Comparison of ENCODE assay signal across 9 mouse cellular contexts in genomic region chrX:103164948-103165605, GRCm38 (mm10). TPM values are rescaled to one million over a fixed set of nuclear protein-coding genes. Genes with fewer than 3 reads are reported as not detected.
DNase-seq lines count a peak whose midpoint lies in the region; ATAC-seq and TF ChIP-seq lines count a peak whose summit lies in the region.
"Not testable (repeated sequence)": the region's sequence is repeated elsewhere in the genome, so short reads cannot be mapped to it uniquely, and the experiment has no call there.
"Had no signal": no experiment of that assay in that cellular context is flagged by ENCODE, and none has a peak within 500 bp of the region (broad histone marks: within the 10 kb centered on the region; RNA-seq: fewer than 3 reads in every experiment).

No protein-coding gene starts in this region.

- not testable (repeated sequence) for H3K4me1 ChIP-seq in bone marrow macrophage, adult 2 months (ENCODE audit: control insufficient read depth, insufficient read depth, low read length); heart, embryonic 11.5 days (ENCODE audit: control insufficient read depth, insufficient read depth, low read length); hindbrain, embryonic 15.5 days (replicated peaks); limb, embryonic 10.5 days; lung, embryonic 14.5 days (ENCODE audit: insufficient read depth); midbrain, embryonic 16.5 days (ENCODE audit: control insufficient read depth, insufficient read depth, low read length); stomach, embryonic 16.5 days (ENCODE audit: control insufficient read depth, insufficient read depth, low read length)

- not testable (repeated sequence) for H3K27me3 ChIP-seq in heart, embryonic 11.5 days (ENCODE audit: control insufficient read depth, insufficient read depth, low read length); hindbrain, embryonic 15.5 days; lung, embryonic 14.5 days (ENCODE audit: insufficient read depth, low read length); midbrain, embryonic 16.5 days (ENCODE audit: control insufficient read depth, insufficient read depth, low read depth, low read length); stomach, embryonic 16.5 days (ENCODE audit: control insufficient read depth, insufficient read depth, low read length)
- peaks cover 42% of the 10 kb centered on the region for H3K27me3 ChIP-seq in limb, embryonic 10.5 days (ENCODE audit: low read depth, poor library complexity, severe bottlenecking)

- H3K9ac ChIP-seq in heart, embryonic 11.5 days (ENCODE audit: low read depth, low read length); hindbrain, embryonic 15.5 days; lung, embryonic 14.5 days; midbrain, embryonic 16.5 days (ENCODE audit: low read depth, low read length); stomach, embryonic 16.5 days (ENCODE audit: low read length): not testable (repeated sequence)

- ATAC-seq in erythroid progenitor cell, adult 5-6 weeks (replicated peaks; ENCODE audit: low FRiP score, poor library complexity, severe bottlenecking) = peak; percentile 90
- peak; percentile 68; the same call in 1 of the 2 replicates for ATAC-seq in heart, embryonic 11.5 days (replicated peaks; ENCODE audit: insufficient number of reproducible peaks, low FRiP score, low TSS enrichment)
- peak; percentile 92 for ATAC-seq in hindbrain, embryonic 15.5 days (ENCODE audit: low FRiP score, low read depth)
- ATAC-seq in lung, embryonic 14.5 days (ENCODE audit: insufficient read depth) = peak; percentile 96
- ATAC-seq in midbrain, embryonic 16.5 days = peak; percentile 95
- ATAC-seq in stomach, embryonic 16.5 days (ENCODE audit: insufficient read depth, low FRiP score) = peak; percentile 76

- WGBS in heart, embryonic 11.5 days (ENCODE audit: insufficient replicate concordance) = 14% methylated on average over 43 of the region's 83 CpGs
- WGBS in hindbrain, embryonic 15.5 days = 26% methylated on average over 19 of the region's 83 CpGs
- WGBS in limb, embryonic 10.5 days = 22% methylated on average over 45 of the region's 83 CpGs
- WGBS in lung, embryonic 14.5 days = 17% methylated on average over 23 of the region's 83 CpGs
- 17% methylated on average over 29 of the region's 83 CpGs for WGBS in midbrain, embryonic 16.5 days
- 20% methylated on average over 25 of the region's 83 CpGs for WGBS in stomach, embryonic 16.5 days

- H3K36me3 ChIP-seq in heart, embryonic 11.5 days (ENCODE audit: control insufficient read depth, insufficient read depth, low read length); hindbrain, embryonic 15.5 days; limb, embryonic 10.5 days; lung, embryonic 14.5 days (ENCODE audit: insufficient read depth); midbrain, embryonic 16.5 days (ENCODE audit: control insufficient read depth, insufficient read depth, low read length); stomach, embryonic 16.5 days (ENCODE audit: control insufficient read depth, insufficient read depth, low read length): not testable (repeated sequence)

- H3K4me3 ChIP-seq in bone marrow macrophage, adult 2 months (ENCODE audit: insufficient read depth, low read length) = peak overlapping the region; percentile 28
- H3K4me3 ChIP-seq in heart, embryonic 11.5 days (ENCODE audit: low read depth, low read length) = peak overlapping the region; percentile 28
- peak overlapping the region; percentile 33 for H3K4me3 ChIP-seq in hindbrain, embryonic 15.5 days
- peak overlapping the region; percentile 41 for H3K4me3 ChIP-seq in limb, embryonic 10.5 days
- H3K4me3 ChIP-seq in lung, embryonic 14.5 days (ENCODE audit: low read depth, low read length) = peak overlapping the region; percentile 28
- H3K4me3 ChIP-seq in midbrain, embryonic 16.5 days (ENCODE audit: low read depth, low read length) = peak overlapping the region; percentile 27
- H3K4me3 ChIP-seq in stomach, embryonic 16.5 days (replicated peaks; ENCODE audit: low read length) = peak overlapping the region; percentile 36

- H3K9me3 ChIP-seq in heart, embryonic 11.5 days (replicated peaks; ENCODE audit: control insufficient read depth, low read length); hindbrain, embryonic 15.5 days; limb, embryonic 10.5 days (replicated peaks); lung, embryonic 14.5 days (ENCODE audit: low read depth, low read length); midbrain, embryonic 16.5 days (replicated peaks; ENCODE audit: control insufficient read depth, low read length, poor library complexity, severe bottlenecking); stomach, embryonic 16.5 days (replicated peaks; ENCODE audit: control insufficient read depth, low read length): not testable (repeated sequence)

- peak overlapping the region; percentile 50 for H3K4me2 ChIP-seq in heart, embryonic 11.5 days
- H3K4me2 ChIP-seq in hindbrain, embryonic 15.5 days = peak overlapping the region; percentile 46
- H3K4me2 ChIP-seq in lung, embryonic 14.5 days = peak overlapping the region; percentile 42
- peak overlapping the region; percentile 45 for H3K4me2 ChIP-seq in midbrain, embryonic 16.5 days (ENCODE audit: low read length)
- peak overlapping the region; percentile 43 for H3K4me2 ChIP-seq in stomach, embryonic 16.5 days (ENCODE audit: low read depth, low read length)

- not testable (repeated sequence) for TF ChIP-seq CTCF in bone marrow macrophage, adult 2 months (IDR thresholded peaks at IDR 0.05; ENCODE audit: low read depth, low read length); lung, embryonic 14.5 days (IDR thresholded peaks at IDR 0.05; ENCODE audit: low read depth)

- H3K27ac ChIP-seq in bone marrow macrophage, adult 2 months (ENCODE audit: insufficient read depth, low read depth, low read length); heart, embryonic 11.5 days (ENCODE audit: low read depth, low read length); hindbrain, embryonic 15.5 days (replicated peaks); limb, embryonic 10.5 days; lung, embryonic 14.5 days (ENCODE audit: low read depth); midbrain, embryonic 16.5 days (ENCODE audit: low read length); stomach, embryonic 16.5 days (ENCODE audit: low read length): not testable (repeated sequence)

- TF ChIP-seq POLR2A in bone marrow macrophage, adult 2 months (IDR thresholded peaks at IDR 0.05; ENCODE audit: borderline replicate concordance, low read depth, low read length) = not testable (repeated sequence)

- not testable (repeated sequence) for DNase-seq in limb, embryonic 10.5 days (ENCODE audit: low spot score); lung, embryonic 14.5 days

RNA-seq across cellular contexts. Expression of gene Nap1l2, which starts 21.4 kb away (rescaled TPM):
- 0.29 TPM in 1 of 2 replicates, not detected in the other for polyA plus RNA-seq in bone marrow macrophage, adult 2 months (2012; ENCODE audit: insufficient read depth, insufficient read length, missing spikeins)
- total RNA-seq in erythroid progenitor cell, adult 5-6 weeks (2015; ENCODE audit: low replicate concordance) = not detected in 2 replicates
- total RNA-seq in erythroid progenitor cell, adult 5-6 weeks (2017; ENCODE audit: low replicate concordance) = not detected in 2 replicates
- polyA plus RNA-seq in heart, embryonic 11.5 days (2014; fragmentation: Nextera tagmentation; extraction: Ambion mirVana) = 1.1 and 1.4 TPM in 2 replicates
- 96.1 and 97.5 TPM in 2 replicates for polyA plus RNA-seq in hindbrain, embryonic 15.5 days (2015; fragmentation: Nextera tagmentation; extraction: Ambion mirVana)
- 1.1 and 2.2 TPM in 2 replicates for polyA plus RNA-seq in limb, embryonic 10.5 days (2016; fragmentation: Nextera tagmentation; extraction: Ambion mirVana)
- polyA plus RNA-seq in lung, embryonic 14.5 days (2014; fragmentation: Nextera tagmentation; extraction: Ambion mirVana) = 0.41 and 1.1 TPM in 2 replicates
- 100 and 107 TPM in 2 replicates for polyA plus RNA-seq in midbrain, embryonic 16.5 days (2015; fragmentation: Nextera tagmentation; extraction: Ambion mirVana)
- polyA plus RNA-seq in stomach, embryonic 16.5 days (2015; fragmentation: Nextera tagmentation; extraction: Ambion mirVana) = 2.8 and 3.1 TPM in 2 replicates
- polyA plus RNA-seq: kidney, adult 2 months had no signal

Comparison
In these comparisons a context has a peak if more than half of its experiments do, and no peak if none do; other contexts are left out.
1. RNA of gene Nap1l2, which starts 21.4 kb away (polyA plus RNA-seq): 100 to 107 TPM in midbrain, embryonic 16.5 days and 96.1 to 97.5 TPM in hindbrain, embryonic 15.5 days; 2.8 to 3.1 TPM in stomach, embryonic 16.5 days, 1.1 to 2.2 TPM in limb, embryonic 10.5 days, 1.1 to 1.4 TPM in heart, embryonic 11.5 days, 0.41 to 1.1 TPM in lung, embryonic 14.5 days and 0.29 TPM in bone marrow macrophage, adult 2 months; every median in the first group is over 10 times any median in the second.
2. Peak in every context shown above with its lines, with median percentiles within 50 percentile points of each other: H3K4me3 ChIP-seq, ATAC-seq and H3K4me2 ChIP-seq.